Mouse (Mus musculus): ENCODE results near the gene Ephx4. TPM values are rescaled to one million over a fixed set of nuclear protein-coding genes. Genes with fewer than 3 reads are reported as not detected.
"Not testable (repeated sequence)": the region's sequence is repeated elsewhere in the genome, so short reads cannot be mapped to it uniquely, and the experiment has no call there.

Ephx4 gene
- total RNA-seq (2021) = under 1 TPM; 0.31 to 0.33 TPM

DNA sequence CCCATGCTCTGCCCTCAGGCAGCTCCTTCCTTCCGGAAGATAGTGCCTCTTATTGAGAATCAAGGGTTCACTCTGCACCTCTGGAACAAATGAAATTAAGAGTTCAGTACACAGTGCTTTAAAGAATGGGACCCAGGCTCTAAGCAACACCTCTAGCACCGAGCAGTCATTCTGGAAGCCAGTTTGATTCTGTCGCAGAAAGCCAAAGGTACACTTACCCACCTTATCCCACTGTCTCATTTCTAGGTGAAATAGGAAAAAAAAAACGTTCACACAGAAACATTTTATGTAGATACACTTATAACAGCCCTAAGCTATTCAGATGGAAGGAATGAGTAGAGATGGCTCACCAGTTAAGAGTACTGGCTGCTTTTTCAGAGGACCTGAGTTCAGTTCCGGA lies at the start of gene Ephx4:
Ephx4 (plus strand) TSS at position 301 of the 400 bp plus-strand sequence.
- DNase-seq = no peak
- intact Hi-C loops (cut with DNase I) = no loop called here

GRCm38 (mm10) chr5:107353981-107354380 lies 48.6 kb upstream of the Ephx4 start:
- DNase-seq = no peak
- intact Hi-C loops (cut with DNase I) = no loop called here

DNA sequence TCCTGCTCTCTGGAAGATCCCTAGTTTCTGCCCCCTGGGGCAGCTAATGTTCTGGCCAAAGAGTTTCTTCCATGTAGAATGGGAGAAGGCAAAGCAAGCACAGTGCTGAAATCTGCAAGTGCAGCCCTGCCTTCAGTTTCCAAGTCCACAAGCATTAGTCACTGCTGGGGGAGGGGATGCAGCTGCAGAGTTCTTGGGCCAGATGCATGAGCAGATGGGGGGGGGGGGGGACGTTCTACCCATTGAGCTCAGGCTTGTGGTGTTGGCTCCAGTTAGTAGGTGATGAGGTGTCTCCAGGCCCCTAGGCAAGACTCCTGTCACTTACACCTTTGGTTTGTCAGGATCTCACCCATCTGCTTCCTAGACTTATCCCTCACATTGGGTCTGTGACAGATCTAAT lies 46.7 kb upstream of the Ephx4 start:
- intact Hi-C loops (cut with DNase I) = no loop called here

GRCm38 (mm10) chr5:107357723-107358122 lies 44.8 kb upstream of the Ephx4 start:
- intact Hi-C loops (cut with DNase I) = no loop called here
- no peak for DNase-seq

More for the DNA sequence above, 46.7 kb upstream of the Ephx4 start:
- peak; percentile 8 to 35 for DNase-seq

GRCm38 (mm10) chr5:107359395-107360053 lies 43.0 kb upstream of the Ephx4 start:
- DNase-seq = peak; percentile 87 to 88
- intact Hi-C loops (cut with DNase I) = loop anchor here (5.0 kb wide), 1 partner anchor 78 kb away; the partner anchor contains the start of gene Btbd8

DNA sequence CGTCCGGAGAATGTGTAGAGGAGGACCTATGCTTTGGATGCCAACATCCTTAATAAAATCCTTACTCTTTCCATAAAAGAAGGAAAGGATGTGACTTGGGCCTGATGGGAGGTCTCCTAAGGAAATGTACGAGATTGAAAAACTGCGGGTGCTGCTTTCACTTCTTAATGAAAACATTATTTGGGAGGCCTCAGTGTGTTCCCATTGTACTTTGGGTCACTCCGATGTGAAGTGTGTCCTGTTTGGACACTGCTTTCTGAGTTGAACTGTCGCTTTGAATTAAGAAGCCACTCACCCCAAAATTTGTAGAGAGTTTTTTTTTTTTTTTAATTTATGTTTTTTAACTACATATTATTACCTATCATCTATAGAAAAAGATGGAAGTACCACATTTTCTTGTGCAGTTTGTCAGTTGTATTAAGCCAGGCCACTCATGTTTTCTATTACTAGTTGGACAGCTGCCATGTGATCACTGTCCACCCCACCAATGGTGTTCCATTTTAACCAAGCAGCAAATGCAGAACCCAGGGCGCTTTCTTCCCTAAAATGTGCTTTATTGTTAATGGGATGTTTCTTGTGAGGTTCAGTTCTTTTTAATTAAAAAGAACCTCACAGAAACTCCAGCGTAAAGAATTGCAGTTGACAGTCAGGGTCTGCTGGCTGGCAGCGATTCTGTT lies 42.3 kb upstream of the Ephx4 start:
- intact Hi-C loops (cut with DNase I) = loop anchor here (5.0 kb wide), 1 partner anchor 77 kb away; the partner anchor contains the start of gene Btbd8
- no peak for DNase-seq

DNA sequence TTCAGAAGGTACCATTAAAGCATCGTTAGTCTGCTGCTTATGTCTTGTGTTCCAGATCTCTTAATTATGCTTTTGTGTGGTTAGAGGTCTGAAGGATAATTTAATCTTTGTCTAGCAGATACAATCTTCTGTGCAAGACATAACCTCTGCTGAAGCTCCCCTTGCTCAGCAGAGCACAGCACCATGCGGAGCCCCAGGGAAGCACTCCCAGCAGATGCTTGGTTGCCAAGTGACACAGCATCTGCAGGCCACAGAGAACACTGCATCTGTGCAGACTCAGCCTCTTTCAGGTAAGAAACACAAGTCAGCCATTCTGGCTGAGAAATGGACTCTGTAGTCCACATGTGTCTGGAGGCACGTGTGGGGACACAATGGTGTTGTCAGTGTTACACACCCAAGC lies 32.5 kb upstream of the Ephx4 start:
- no peak for DNase-seq
- intact Hi-C loops (cut with DNase I) = no loop called here

DNA sequence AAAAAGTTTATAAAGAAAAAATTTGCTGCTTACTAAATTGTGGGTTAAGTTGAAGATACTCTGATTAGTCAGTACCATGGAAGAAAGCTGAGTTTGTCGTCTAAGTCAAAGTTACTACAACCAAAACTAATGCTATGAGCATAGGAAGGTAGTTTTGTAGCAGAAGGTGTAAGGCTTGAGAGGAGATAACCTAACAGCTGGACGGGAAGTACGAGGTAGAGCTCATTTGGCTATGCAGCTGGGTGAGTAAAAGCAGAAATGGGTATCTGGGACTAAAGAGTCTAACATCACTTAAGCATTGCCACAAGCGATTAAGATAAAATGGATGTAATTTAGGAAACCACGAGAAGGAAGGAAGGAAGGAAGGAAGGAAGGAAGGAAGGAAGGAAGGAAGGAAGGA lies 31.2 kb upstream of the Ephx4 start:
- DNase-seq = no peak
- intact Hi-C loops (cut with DNase I) = no loop called here

DNA sequence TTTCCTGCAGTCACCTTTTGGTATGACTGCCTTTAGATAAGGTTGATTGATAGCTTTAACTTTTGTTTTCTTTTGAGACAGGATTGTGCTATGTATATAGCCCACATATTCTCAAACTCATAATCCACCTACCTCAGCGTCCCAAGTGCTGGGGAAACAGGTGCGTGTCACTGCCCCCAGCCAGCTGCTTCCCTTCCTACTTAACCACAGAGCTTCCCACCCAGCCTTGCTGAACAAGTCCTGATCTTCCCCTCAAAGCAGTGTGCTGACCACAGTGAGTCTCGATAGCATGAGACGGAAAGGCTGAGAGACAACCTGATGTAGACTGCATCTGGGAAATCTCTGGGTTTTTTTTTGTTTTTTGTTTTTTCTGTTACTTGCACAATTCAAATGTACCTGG lies 29.3 kb upstream of the Ephx4 start:
- intact Hi-C loops (cut with DNase I) = no loop called here
- no peak for DNase-seq

DNA sequence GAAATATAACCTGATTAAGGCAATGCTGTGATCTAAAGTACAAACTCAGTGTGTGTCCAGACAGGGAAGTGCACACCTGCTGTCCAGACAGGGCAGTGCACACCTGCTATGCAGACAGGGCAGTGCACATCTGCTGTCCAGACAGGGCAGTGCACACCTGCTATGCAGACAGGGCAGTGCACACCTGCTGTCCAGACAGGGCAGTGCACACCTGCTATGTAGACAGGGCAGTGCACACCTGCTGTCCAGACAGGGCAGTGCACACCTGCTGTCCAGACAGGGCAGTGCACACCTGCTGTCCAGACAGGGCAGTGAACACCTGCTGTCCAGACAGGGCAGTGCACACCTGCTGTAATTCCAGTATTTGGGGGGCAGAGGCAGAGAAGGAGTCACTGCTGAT lies 16.1 kb upstream of the Ephx4 start:
- DNase-seq; intact Hi-C loops (cut with DNase I): not testable (repeated sequence)

DNA sequence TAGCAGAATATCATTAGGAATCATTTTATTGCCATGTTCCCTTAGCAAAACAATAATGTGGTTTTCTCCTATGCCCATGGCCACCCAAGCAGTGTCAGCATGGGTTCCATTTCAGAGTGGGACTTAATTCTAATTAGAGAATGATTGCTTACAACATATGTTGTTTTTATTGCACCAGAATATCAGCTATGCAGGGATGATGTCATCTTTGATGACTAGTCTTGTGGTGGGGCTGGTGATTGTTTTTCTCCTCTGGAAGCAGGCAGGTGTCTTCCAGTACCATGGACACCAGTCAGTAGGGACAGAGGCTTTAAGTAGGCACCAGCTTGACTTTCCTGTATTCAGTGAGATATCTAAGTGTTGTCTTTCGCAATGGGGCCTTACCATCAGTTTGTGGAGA lies 14.7 kb upstream of the Ephx4 start:
- intact Hi-C loops (cut with DNase I) = no loop called here
- no peak for DNase-seq

- intact Hi-C loops (cut with DNase I) = no loop called here
- no peak for DNase-seq
Observed at GRCm38 (mm10) chr5:107389373-107389772, 13.2 kb upstream of the Ephx4 start.

GRCm38 (mm10) chr5:107394437-107394836 lies 8.1 kb upstream of the Ephx4 start:
- DNase-seq = no peak
- intact Hi-C loops (cut with DNase I) = no loop called here

DNA sequence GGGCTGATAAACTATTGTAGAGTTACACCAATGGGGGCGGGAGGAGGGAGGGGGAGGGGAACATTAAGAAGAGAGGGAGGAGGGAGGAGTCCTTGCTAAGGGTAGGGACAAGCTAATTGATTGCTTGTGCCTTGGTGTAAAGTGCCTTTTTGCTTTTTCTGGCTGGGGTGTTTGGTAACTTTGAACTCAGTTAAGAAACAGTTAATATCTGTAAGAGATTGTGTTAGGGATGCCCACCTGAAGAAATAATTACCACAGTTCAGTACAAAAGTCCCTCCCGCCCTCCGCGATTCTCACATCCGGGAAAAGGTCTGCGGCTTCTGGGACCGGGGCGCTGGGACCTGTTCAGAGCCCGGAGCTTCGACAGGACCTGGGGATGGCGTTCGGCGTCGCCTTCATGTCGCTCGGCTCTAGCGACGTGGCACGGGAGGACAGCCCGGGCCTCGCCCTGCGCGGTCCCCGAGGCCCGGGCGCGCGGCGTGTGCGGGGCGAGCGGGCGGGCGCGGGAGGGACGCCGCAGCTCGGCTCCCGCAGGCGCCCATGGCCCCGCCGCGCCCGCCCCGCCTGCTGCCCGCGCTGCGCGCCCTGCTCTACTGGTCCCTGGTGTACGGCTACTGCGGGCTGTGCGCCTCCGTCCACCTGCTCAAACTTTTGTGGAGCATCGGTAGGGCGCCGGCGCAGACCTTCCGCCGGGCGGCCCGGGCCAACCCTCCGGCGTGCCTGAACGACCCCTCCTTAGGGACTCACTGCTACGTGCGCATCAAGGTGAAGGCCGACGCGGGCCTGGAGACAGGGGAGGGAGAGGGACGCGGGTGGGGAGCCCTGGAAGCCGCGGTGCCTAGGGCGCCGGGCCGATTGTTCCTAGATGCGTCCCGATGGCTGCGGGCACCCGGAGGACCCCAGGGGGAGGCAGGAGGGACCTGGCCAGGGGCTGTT lies 743 bp downstream of the Ephx4 start:
- peak; percentile 1 to 6 for DNase-seq
- intact Hi-C loops (cut with DNase I) = no loop called here

DNA sequence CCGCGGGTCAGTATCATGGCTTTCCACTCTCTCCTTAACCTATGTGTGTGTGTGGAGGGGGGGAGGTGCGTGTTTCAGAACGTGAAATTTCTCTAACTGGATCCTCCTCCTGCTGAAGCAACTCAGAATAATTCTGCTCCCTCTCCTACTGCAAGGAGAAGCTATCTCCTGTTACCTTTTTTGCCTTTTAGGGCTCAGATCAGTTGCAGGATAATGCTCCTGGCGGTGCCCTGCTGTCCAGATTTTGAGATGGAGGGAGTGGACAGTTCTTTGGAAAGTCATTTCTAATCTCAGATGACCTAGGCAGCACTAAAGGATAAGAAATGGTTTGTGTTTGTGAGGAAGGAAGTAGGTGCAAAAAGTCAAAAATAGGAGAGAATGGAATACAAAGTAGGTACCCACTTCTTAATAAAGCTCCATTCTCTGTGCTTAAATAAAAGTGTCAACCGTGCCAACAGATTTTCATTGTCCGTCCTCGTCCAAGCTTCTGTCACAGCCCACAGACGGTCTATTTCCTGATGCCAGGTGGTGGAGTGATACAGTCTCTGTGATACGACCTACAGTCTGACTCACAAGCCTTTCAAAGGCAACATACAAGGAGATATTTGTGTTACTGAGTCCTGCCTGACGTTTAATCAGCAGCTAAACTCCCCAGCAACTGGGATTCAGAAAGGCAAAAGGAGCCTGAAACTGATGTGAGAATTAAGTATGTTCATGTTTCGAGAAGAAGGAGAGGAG lies 1.6 kb downstream of the Ephx4 start:
- intact Hi-C loops (cut with DNase I) = no loop called here
- no peak for DNase-seq

DNA sequence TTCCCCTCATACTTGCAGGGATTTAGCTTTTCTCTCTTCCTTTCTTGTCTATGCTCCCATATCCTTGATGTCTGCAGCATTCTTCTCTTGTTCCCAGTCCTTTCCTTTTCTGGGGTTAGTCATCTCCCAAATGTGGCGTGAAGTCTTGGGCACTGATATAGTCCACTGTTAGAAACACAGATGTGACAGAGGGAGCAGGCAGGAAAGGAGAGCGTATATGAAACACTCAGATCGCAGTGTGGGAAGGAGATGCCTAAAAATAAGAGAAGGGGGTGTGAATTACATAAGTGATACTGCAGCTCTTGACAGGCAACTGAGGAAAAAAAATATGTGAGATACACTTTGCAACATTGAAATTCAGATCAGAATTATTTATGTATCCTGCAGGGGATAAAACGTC lies 2.8 kb downstream of the Ephx4 start:
- no peak for DNase-seq
- intact Hi-C loops (cut with DNase I) = no loop called here

DNA sequence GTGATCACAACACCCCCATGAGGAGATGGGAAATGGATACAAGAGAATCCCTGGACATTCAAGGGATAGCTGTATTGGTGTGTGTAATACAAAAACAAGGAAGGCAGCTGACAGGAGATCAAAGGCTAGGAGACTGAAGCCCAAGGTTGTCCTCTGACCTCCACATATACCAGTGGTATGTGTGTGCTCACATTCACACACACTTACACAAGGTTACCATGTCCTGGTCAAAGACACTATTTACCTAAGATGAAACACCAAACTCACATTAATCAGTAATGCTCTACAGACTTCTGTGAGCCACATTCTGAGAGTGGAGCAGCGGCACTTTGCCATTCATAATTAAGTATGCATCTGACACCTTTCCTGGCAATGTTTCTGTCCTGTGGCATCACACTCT lies 7.8 kb downstream of the Ephx4 start:
- no peak for DNase-seq
- intact Hi-C loops (cut with DNase I) = no loop called here

- no peak for DNase-seq
- intact Hi-C loops (cut with DNase I) = no loop called here
Observed at GRCm38 (mm10) chr5:107411326-107411725, 8.8 kb downstream of the Ephx4 start.

DNA sequence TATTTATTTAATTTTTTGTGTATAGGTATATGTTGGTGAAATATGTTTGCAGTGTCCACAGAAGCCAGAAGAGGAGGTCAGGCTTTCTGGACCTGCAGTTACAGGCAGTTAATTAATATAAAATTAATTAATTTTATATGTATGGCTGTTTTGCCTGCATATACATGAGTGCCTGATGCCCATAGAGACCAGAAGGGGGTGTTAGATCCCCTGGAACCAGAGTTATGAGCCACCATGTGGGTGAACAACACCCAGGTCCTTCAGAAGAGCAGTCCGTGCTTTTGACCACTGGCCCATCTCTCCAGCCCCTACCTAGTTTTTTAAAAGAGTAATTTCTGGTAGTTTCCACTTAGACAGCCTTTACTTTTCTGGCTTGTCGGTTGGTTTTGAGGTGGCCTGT lies 9.7 kb downstream of the Ephx4 start:
- DNase-seq = no peak
- intact Hi-C loops (cut with DNase I) = no loop called here

- no peak for DNase-seq
- intact Hi-C loops (cut with DNase I) = no loop called here
Observed at GRCm38 (mm10) chr5:107415098-107415497, 12.6 kb downstream of the Ephx4 start.

GRCm38 (mm10) chr5:107421676-107422075 lies 19.1 kb downstream of the Ephx4 start:
- intact Hi-C loops (cut with DNase I) = no loop called here
- no peak for DNase-seq

All from heart, postnatal 36 days (tissue).